Mouse (Mus musculus) C2C12 (cell line): Measurements from ENCODE around the gene Dusp27. TPM values are rescaled to one million over a fixed set of nuclear protein-coding genes. Genes with fewer than 3 reads are reported as not detected.

ENCODE experiments used
- H3K27me3 ChIP-seq: one replicate; pipeline ENCODE4 v1.6.1; 2011; ENCODE audit not compliant: control insufficient read depth, insufficient read depth, insufficient read length
- H3K36me3 ChIP-seq: one replicate; pipeline ENCODE4 v1.6.1; 2011; ENCODE audit not compliant: control insufficient read depth, insufficient read depth
- H3K4me3 ChIP-seq: one replicate; pipeline ENCODE4 v1.5.1; 2011; ENCODE audit warnings: mild to moderate bottlenecking, control low read depth; ENCODE audit not compliant: poor library complexity, insufficient read depth, severe bottlenecking
- H3K79me2 ChIP-seq: one replicate; pipeline ENCODE4 v1.6.1; 2011; ENCODE audit not compliant: control insufficient read depth, insufficient read depth
- H3K79me3 ChIP-seq: one replicate; pipeline ENCODE4 v1.6.1; 2011; ENCODE audit warnings: low read depth, control low read depth
- H3ac ChIP-seq: one replicate; pipeline ENCODE3; 2011; ENCODE audit warnings: low read depth; ENCODE audit not compliant: control insufficient read depth, insufficient read length
- CEBPB ChIP-seq: IDR thresholded peaks from one replicate; pipeline ENCODE4 v1.6.1; 2011; ENCODE audit warnings: low read depth, mild to moderate bottlenecking, control low read depth, moderate library complexity
- CTCF ChIP-seq: IDR thresholded peaks from one replicate; pipeline ENCODE4 v1.5.1; 2011; ENCODE audit not compliant: control insufficient read depth, insufficient read depth, insufficient read length
- FOSL1 ChIP-seq: IDR thresholded peaks from one replicate; pipeline ENCODE4 v1.8.0; 2011; ENCODE audit warnings: mild to moderate bottlenecking, low read length; ENCODE audit not compliant: poor library complexity, insufficient read depth, severe bottlenecking
- MAX ChIP-seq: IDR thresholded peaks from one replicate; pipeline ENCODE4 v1.6.1; 2011; ENCODE audit warnings: mild to moderate bottlenecking, control low read depth
- MYOD1 ChIP-seq: IDR thresholded peaks from one replicate; pipeline ENCODE4 v1.6.1; 2011; ENCODE audit warnings: low read depth; ENCODE audit not compliant: control insufficient read depth, insufficient read length
- MYOG ChIP-seq: IDR thresholded peaks from one replicate; pipeline ENCODE4 v1.6.1; 2011; ENCODE audit not compliant: control insufficient read depth, insufficient read length; ENCODE audit errors: extremely low read depth
- USF1 ChIP-seq: IDR thresholded peaks from one replicate; pipeline ENCODE4 v1.6.1; 2011; ENCODE audit warnings: low read depth, mild to moderate bottlenecking, control low read depth, moderate library complexity
- polyA plus RNA-seq: library from polyadenylated mRNA; unstranded; fragments of >200 nt; fragmentation: generic; extraction: Trizol; gene quantifications from one replicate; pipeline ENCODE4 v1.2.1, GENCODE M21; 2012; ENCODE audit warnings: missing spikeins

Gene Dusp27
- polyA plus RNA-seq, 1 experiment, result 5.4 TPM

- Histone ChIP-seq H3K27me3 (peaks cover 12% of the 10 kb centered on the region), H3K79me2 (no peaks in the 10 kb centered on the region), H3K36me3 (no peaks in the 10 kb centered on the region), H3ac (no peak overlapping the region), H3K79me3 (no peaks in the 10 kb centered on the region), H3K4me3 (no peak overlapping the region)
- TF ChIP-seq FOSL1, result no peak
- no peak for TF ChIP-seq USF1
Measured at GRCm38 (mm10) chr1:166167405-166167804, 39.7 kb upstream of the Dusp27 start.

- no peaks in the 10 kb centered on the region for H3K79me2 ChIP-seq
- no peaks in the 10 kb centered on the region for H3K36me3 ChIP-seq
- TF ChIP-seq MYOG (no peak), MAX (no peak), CTCF (no peak)
- H3K27me3 ChIP-seq, result peaks cover 8% of the 10 kb centered on the region
- H3K4me3 ChIP-seq, result no peak overlapping the region
- H3ac ChIP-seq, result no peak overlapping the region
- no peaks in the 10 kb centered on the region for H3K79me3 ChIP-seq
Measured at GRCm38 (mm10) chr1:166165159-166165558, 37.4 kb upstream of the Dusp27 start.

- H3K4me3 ChIP-seq, result no peak overlapping the region
- H3ac ChIP-seq, result no peak overlapping the region
- H3K79me2 ChIP-seq, result no peaks in the 10 kb centered on the region
- peaks cover 8% of the 10 kb centered on the region for H3K27me3 ChIP-seq
- H3K36me3 ChIP-seq, result no peaks in the 10 kb centered on the region
- TF ChIP-seq USF1 (no peak), FOSL1 (no peak), MYOG (no peak), MAX (no peak), CEBPB (no peak), MYOD1 (no peak), CTCF (no peak)
- H3K79me3 ChIP-seq, result no peaks in the 10 kb centered on the region
Measured at GRCm38 (mm10) chr1:166164580-166164979, 36.9 kb upstream of the Dusp27 start.

GRCm38 (mm10) chr1:166160569-166161445, 33.1 kb upstream of the Dusp27 start:
- H3K4me3 ChIP-seq, result no peak overlapping the region
- H3K27me3 ChIP-seq, result peaks cover 14% of the 10 kb centered on the region
- TF ChIP-seq CTCF, result peak; percentile 68
- TF ChIP-seq MAX, result no peak
- no peaks in the 10 kb centered on the region for H3K36me3 ChIP-seq
- no peaks in the 10 kb centered on the region for H3K79me2 ChIP-seq
- no peak overlapping the region for H3ac ChIP-seq
- H3K79me3 ChIP-seq, result no peaks in the 10 kb centered on the region

GRCm38 (mm10) chr1:166160111-166160510, 32.4 kb upstream of the Dusp27 start:
- no peaks in the 10 kb centered on the region for H3K79me3 ChIP-seq

GRCm38 (mm10) chr1:166158664-166159063, 30.9 kb upstream of the Dusp27 start:
- peaks cover 14% of the 10 kb centered on the region for H3K27me3 ChIP-seq
- no peak overlapping the region for H3ac ChIP-seq
- no peaks in the 10 kb centered on the region for H3K79me2 ChIP-seq
- no peak overlapping the region for H3K4me3 ChIP-seq
- H3K79me3 ChIP-seq, result no peaks in the 10 kb centered on the region
- H3K36me3 ChIP-seq, result no peaks in the 10 kb centered on the region
- TF ChIP-seq MAX (no peak), USF1 (no peak), FOSL1 (no peak), CEBPB (no peak), CTCF (no peak), MYOG (no peak)

More at GRCm38 (mm10) chr1:166160111-166160510, 32.4 kb upstream of the Dusp27 start:
- Histone ChIP-seq H3ac (no peak overlapping the region), H3K79me2 (no peaks in the 10 kb centered on the region), H3K36me3 (no peaks in the 10 kb centered on the region), H3K27me3 (peaks cover 20% of the 10 kb centered on the region), H3K4me3 (no peak overlapping the region)
- TF ChIP-seq USF1, result no peak
- TF ChIP-seq CTCF, result no peak
- TF ChIP-seq FOSL1, result no peak
- TF ChIP-seq MYOG, result no peak
- TF ChIP-seq MAX, result no peak
